Mouse (Mus musculus) hindbrain, postnatal 0 days (tissue): ENCODE measurements around the gene Gm28038. TPM values are rescaled to one million over a fixed set of nuclear protein-coding genes. Genes with fewer than 3 reads are reported as not detected.
A peak's percentile ranks its signal among the peaks of the same experiment; 100 is the strongest.

Experiments
- ATAC-seq: fragments of 200-750 bp; cut with Nextera tagmentation; 2 replicates; pipeline ENCODE4 v1.8.0; 2017; ENCODE audit warnings: mild to moderate bottlenecking, moderate TSS enrichment, moderate library complexity
- DNase-seq: peaks from one replicate; pipeline ENCODE4 v3.0.0-alpha.2; 2015; ENCODE audit warnings: low spot score
- H3K27ac ChIP-seq: fragments of 300-500 bp; sonication (generic); 2 replicates; pipeline ENCODE4 v1.5.1; 2014; ENCODE audit warnings: mild to moderate bottlenecking
- H3K27me3 ChIP-seq: fragments of 300-500 bp; sonication (generic); 2 replicates; pipeline ENCODE4 v1.6.1; 2014; ENCODE audit warnings: low read length, mixed read lengths; ENCODE audit not compliant: insufficient read depth
- H3K36me3 ChIP-seq: fragments of 300-500 bp; sonication (generic); 2 replicates; pipeline ENCODE4 v1.6.1; 2014; ENCODE audit warnings: low read length, mixed read lengths; ENCODE audit not compliant: insufficient read depth
- H3K4me1 ChIP-seq: fragments of 300-500 bp; sonication (generic); 2 replicates; pipeline ENCODE4 v1.6.1; 2014; ENCODE audit warnings: antibody characterized with exemption, low read length, mixed read lengths; ENCODE audit not compliant: insufficient read depth
- H3K4me2 ChIP-seq: fragments of 300-500 bp; sonication (generic); 2 replicates; pipeline ENCODE4 v1.6.1; 2014; ENCODE audit warnings: low read depth, mild to moderate bottlenecking, low read length, moderate library complexity, mixed read lengths
- H3K4me3 ChIP-seq: fragments of 300-500 bp; sonication (generic); 2 replicates; pipeline ENCODE4 v1.5.1; 2014; ENCODE audit warnings: low read length
- H3K9ac ChIP-seq: fragments of 300-500 bp; sonication (generic); replicated peaks from 2 replicates; pipeline ENCODE4 v1.6.1; 2014; ENCODE audit warnings: mild to moderate bottlenecking, low read length, moderate library complexity, mixed read lengths
- H3K9me3 ChIP-seq: fragments of 300-500 bp; sonication (generic); 2 replicates; pipeline ENCODE4 v1.6.1; 2016; ENCODE audit warnings: low read length, mixed read lengths
- CTCF ChIP-seq: IDR thresholded peaks from 2 replicates; pipeline ENCODE4 v1.5.1; 2016; ENCODE audit warnings: antibody characterized with exemption, control low read depth, low read depth
- WGBS: fragments of 180-500 bp; shearing (Covaris S2); extraction: QIAGEN DNeasy Blood & Tissue Kit; methylation state at CpG from one replicate; pipeline ENCODE4 v1.1.7; 2014; 5-methylcytosine and 5-hydroxymethylcytosine counted together
- polyA plus RNA-seq: library from polyadenylated mRNA; unstranded; fragments of >200 nt; fragmentation: Nextera tagmentation; extraction: Ambion mirVana; gene quantifications from 2 replicates; pipeline ENCODE4 v1.2.1, GENCODE M21; 2015
- total RNA-seq: library from RNA; depleted of rRNA; stranded (reverse); fragments of >200 nt; gene quantifications from 2 replicates; pipeline ENCODE4 v1.2.3, GENCODE M21; 2014

Gm28038 gene
- total and polyA plus RNA-seq, 2 experiments from 2014 or later = not detected

DNA sequence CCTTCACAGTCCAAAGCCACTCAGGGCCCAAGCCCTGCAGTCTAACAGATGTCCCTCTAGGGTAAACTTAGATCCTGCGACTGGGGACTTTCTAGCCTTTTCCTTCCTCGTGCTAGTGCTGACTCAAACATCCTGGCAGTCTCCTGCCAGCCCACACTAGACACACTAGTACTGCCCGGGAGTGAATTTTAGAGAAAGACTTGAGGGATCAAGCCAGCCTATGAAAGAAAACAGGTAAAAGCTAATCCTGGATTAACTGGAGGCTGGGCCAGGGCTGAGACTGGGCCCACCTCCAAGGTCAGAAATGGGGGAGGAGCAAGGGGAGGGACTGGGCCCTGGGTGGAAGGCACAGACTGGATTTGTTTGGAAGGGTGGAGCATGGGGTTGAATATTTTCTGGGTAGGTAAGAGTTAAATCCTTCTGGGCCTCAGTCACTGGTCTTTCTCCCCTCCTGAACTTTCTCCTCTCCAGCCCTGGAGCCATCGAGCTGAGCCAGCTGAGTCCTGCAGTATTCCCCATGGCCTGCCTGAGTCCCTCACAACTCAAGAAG lies 14.4 kb upstream of the Gm28038 start:
- Histone ChIP-seq H3K4me3 (no peak overlapping the region), H3K9me3 (no peaks in the 10 kb centered on the region), H3K4me2 (no peak overlapping the region), H3K4me1 (peaks cover 26% of the 10 kb centered on the region), H3K27ac (peak overlapping the region; percentile 86), H3K36me3 (peaks cover 21% of the 10 kb centered on the region; the same call in 1 of the 2 replicates), H3K9ac (peak overlapping the region; percentile 37; the same call in 1 of the 2 replicates), H3K27me3 (no peaks in the 10 kb centered on the region)
- ATAC-seq (no peak), DNase-seq (peak; percentile 49)
- TF ChIP-seq CTCF = no peak
- 16% methylated on average over 4 of the region's 4 CpGs for WGBS

DNA sequence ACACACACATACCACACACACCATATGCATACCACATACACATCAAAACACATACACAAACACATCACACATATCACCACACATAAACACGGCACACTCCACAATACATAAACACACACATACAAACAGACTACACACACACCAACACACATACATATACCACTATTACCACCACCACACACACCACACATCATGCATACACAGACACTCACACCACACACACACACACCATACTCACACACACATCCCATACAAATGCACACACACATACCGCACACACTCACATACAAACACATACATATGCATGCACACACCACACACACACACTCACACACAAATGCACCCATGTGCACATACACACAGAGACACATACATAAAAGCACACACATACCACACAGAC lies 13.4 kb upstream of the Gm28038 start:
- H3K4me3 ChIP-seq = no peak overlapping the region
- H3K9me3 ChIP-seq = no peaks in the 10 kb centered on the region
- ATAC-seq (no peak), DNase-seq (no peak)
- no peak overlapping the region for H3K9ac ChIP-seq
- 91% methylated on average over 2 of the region's 2 CpGs for WGBS
- H3K36me3 ChIP-seq = peaks cover 15% of the 10 kb centered on the region; the same call in 1 of the 2 replicates
- H3K27ac ChIP-seq = no peak overlapping the region
- H3K27me3 ChIP-seq = no peaks in the 10 kb centered on the region
- no peak for TF ChIP-seq CTCF
- peaks cover 26% of the 10 kb centered on the region for H3K4me1 ChIP-seq
- H3K4me2 ChIP-seq = no peak overlapping the region

DNA sequence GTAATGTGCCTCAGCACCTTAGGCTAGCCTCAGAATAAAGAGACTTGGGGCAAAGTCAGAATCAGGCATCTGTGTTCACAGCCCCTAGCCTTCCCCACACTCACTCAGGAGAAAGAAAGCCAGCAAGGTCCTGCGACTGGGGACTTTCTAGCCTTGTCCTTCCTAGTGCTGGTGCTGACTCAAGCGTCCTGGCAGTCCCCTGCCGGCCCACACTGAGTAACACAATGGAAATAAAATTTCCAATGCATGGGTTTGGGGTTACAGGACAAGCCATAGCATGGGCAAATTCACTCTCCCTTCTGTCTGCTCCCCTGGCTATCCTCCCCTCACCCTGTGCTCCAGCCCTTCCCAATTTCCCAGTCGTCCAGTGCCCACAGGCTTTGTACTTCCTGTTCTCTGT lies 12.5 kb upstream of the Gm28038 start:
- DNase-seq (no peak), ATAC-seq (no peak)
- H3K9ac ChIP-seq = no peak overlapping the region
- H3K9me3 ChIP-seq = no peaks in the 10 kb centered on the region
- no peak overlapping the region for H3K4me3 ChIP-seq
- H3K4me1 ChIP-seq = peaks cover 24% of the 10 kb centered on the region
- H3K27ac ChIP-seq = no peak overlapping the region
- H3K4me2 ChIP-seq = no peak overlapping the region
- H3K36me3 ChIP-seq = peaks cover 13% of the 10 kb centered on the region; the same call in 1 of the 2 replicates
- WGBS = 63% methylated on average over 4 of the region's 4 CpGs
- H3K27me3 ChIP-seq = no peaks in the 10 kb centered on the region
- TF ChIP-seq CTCF = no peak

DNA sequence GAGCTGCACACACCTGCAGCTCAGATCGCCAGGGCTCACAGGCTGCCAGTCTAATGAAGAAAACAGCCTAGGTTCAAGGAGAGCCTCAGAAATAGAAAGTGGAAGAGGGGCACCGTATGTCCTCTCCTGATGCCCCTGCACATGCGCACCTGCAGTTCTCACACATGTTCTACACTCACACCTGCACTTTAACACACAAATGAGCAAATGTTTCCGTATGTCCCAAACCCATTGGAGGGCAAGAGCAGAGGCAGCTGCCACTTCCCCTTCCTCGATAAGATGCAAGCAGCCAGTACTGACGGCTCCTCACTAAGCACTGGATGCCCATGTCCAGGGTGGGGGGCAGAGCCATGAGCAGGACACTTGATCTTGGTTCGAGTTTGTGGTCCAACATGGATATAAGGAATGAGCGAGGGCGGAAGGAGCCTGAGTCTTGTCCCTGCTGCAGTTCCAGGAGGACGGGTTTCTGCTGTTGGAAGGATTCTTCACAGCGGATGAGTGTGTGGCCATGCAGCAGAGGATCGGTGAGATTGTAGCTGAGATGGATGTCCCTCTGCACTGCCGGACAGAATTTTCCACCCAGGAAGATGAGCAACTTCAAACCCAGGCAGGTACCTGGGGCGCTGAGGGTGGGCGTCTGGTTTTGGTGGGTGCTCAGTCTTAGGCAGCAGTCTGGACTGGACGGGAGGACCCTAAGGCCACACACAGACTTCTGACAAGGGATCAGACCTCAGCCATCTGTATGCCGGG lies 11.4 kb upstream of the Gm28038 start:
- H3K27me3 ChIP-seq = no peaks in the 10 kb centered on the region
- DNase-seq (no peak), ATAC-seq (no peak)
- H3K4me2 ChIP-seq = no peak overlapping the region
- no peak for TF ChIP-seq CTCF
- H3K4me3 ChIP-seq = no peak overlapping the region
- H3K36me3 ChIP-seq = peaks cover 3% of the 10 kb centered on the region; the same call in 1 of the 2 replicates
- H3K9ac ChIP-seq = no peak overlapping the region
- H3K4me1 ChIP-seq = peaks cover 14% of the 10 kb centered on the region
- 90% methylated on average over 17 of the region's 17 CpGs for WGBS
- H3K27ac ChIP-seq = peak overlapping the region; percentile 66
- no peaks in the 10 kb centered on the region for H3K9me3 ChIP-seq

GRCm38 (mm10) chr2:30270134-30270533 lies 10.7 kb upstream of the Gm28038 start:
- ATAC-seq = peak; percentile 91
- Histone ChIP-seq H3K9ac (no peak overlapping the region), H3K36me3 (no peaks in the 10 kb centered on the region), H3K27ac (peak overlapping the region; percentile 66; the same call in 1 of the 2 replicates), H3K4me1 (peaks cover 7% of the 10 kb centered on the region; the same call in 1 of the 2 replicates), H3K27me3 (no peaks in the 10 kb centered on the region), H3K4me3 (no peak overlapping the region), H3K4me2 (no peak overlapping the region), H3K9me3 (no peaks in the 10 kb centered on the region)
- TF ChIP-seq CTCF = peak; percentile 95
- WGBS = 35% methylated on average over 1 of the region's 1 CpGs
- peak; percentile 87 for DNase-seq

DNA sequence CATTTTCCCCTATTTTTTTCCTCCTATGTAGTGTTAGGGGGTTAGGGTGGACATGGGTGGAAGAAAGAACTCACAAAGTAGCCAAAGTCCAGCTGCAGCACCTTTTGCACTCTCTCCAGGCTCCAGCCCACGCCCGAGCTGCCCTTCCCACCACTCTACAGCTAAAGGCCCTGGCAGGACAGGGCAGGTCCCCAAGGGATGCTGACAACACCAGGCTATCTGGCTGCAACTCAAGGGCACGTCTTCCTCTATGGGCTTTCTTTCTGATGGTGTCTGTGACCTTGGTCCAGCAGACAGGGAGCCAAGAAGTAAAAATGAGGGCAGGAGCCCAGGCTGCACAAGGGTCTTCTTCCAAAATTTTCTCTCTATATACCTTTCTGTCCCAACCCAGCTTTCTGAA lies 808 bp downstream of the Gm28038 start:
- H3K9me3 ChIP-seq = no peaks in the 10 kb centered on the region
- H3K9ac ChIP-seq = no peak overlapping the region
- H3K27me3 ChIP-seq = no peaks in the 10 kb centered on the region
- H3K4me2 ChIP-seq = no peak overlapping the region
- no peak overlapping the region for H3K27ac ChIP-seq
- TF ChIP-seq CTCF = no peak
- no peak overlapping the region for H3K4me3 ChIP-seq
- DNase-seq (no peak), ATAC-seq (no peak)
- H3K36me3 ChIP-seq = no peaks in the 10 kb centered on the region
- 0 out of 2 replicates have a peak, but pooled peaks cover 7% of the 10 kb centered on the region for H3K4me1 ChIP-seq
- 78% methylated on average over 3 of the region's 3 CpGs for WGBS

GRCm38 (mm10) chr2:30283193-30283592 lies 2.4 kb downstream of the Gm28038 start:
- WGBS = 87% methylated on average over 2 of the region's 2 CpGs
- no peaks in the 10 kb centered on the region for H3K27me3 ChIP-seq
- no peak overlapping the region for H3K4me3 ChIP-seq
- peaks cover 19% of the 10 kb centered on the region; the same call in 1 of the 2 replicates for H3K4me1 ChIP-seq
- H3K9ac ChIP-seq = no peak overlapping the region
- DNase-seq (no peak), ATAC-seq (no peak)
- H3K9me3 ChIP-seq = no peaks in the 10 kb centered on the region
- no peak for TF ChIP-seq CTCF
- H3K27ac ChIP-seq = no peak overlapping the region
- H3K36me3 ChIP-seq = no peaks in the 10 kb centered on the region
- no peak overlapping the region for H3K4me2 ChIP-seq
